Mouse (Mus musculus) skeletal muscle tissue, adult 2 months (tissue): ENCODE measurements at regions not wholly inside any gene's neighbourhood (a gene's known extent, or its start where the extent isn't known, plus 50 kb on each side); places are given as distances from the start of the nearest gene placed in this dataset.

ENCODE experiments used
- DNase-seq: peaks from one replicate; pipeline ENCODE4 v3.0.0-alpha.2; 2012; ENCODE audit warnings: low read depth, low spot score

GRCm38 (mm10) chr11:112886139-112886538 lies 104.1 kb downstream of the Sox9 start:
- DNase-seq = no peak

- no peak for DNase-seq
Observed at GRCm38 (mm10) chr11:112889760-112890159, 107.7 kb downstream of the Sox9 start.

GRCm38 (mm10) chr11:112897597-112897996 lies 115.6 kb downstream of the Sox9 start:
- DNase-seq = no peak

GRCm38 (mm10) chr11:112902618-112903017 lies 120.6 kb downstream of the Sox9 start:
- no peak for DNase-seq

- DNase-seq = no peak
Observed at GRCm38 (mm10) chr11:112910309-112910708, 128.3 kb downstream of the Sox9 start.

- DNase-seq = no peak
Observed at GRCm38 (mm10) chr11:112912875-112913274, 130.9 kb downstream of the Sox9 start.

GRCm38 (mm10) chr11:112916923-112917322 lies 134.9 kb downstream of the Sox9 start:
- DNase-seq = no peak

GRCm38 (mm10) chr11:112920131-112920530 lies 138.1 kb downstream of the Sox9 start:
- no peak for DNase-seq

GRCm38 (mm10) chr11:112924577-112924976 lies 142.6 kb downstream of the Sox9 start:
- DNase-seq = no peak

- DNase-seq = no peak
Observed at GRCm38 (mm10) chr11:112925140-112925539, 143.1 kb downstream of the Sox9 start.

- DNase-seq = peak; percentile 32
Observed at GRCm38 (mm10) chr11:112926330-112927025, 144.5 kb downstream of the Sox9 start.

- peak; percentile 62 for DNase-seq
Observed at GRCm38 (mm10) chr11:112930186-112930808, 148.3 kb downstream of the Sox9 start.

GRCm38 (mm10) chr11:112938035-112938434 lies 156.0 kb downstream of the Sox9 start:
- no peak for DNase-seq

GRCm38 (mm10) chr11:112951421-112951820 lies 169.4 kb downstream of the Sox9 start:
- DNase-seq = no peak

GRCm38 (mm10) chr11:112952356-112952755 lies 170.3 kb downstream of the Sox9 start:
- no peak for DNase-seq

GRCm38 (mm10) chr11:112953491-112953890 lies 171.5 kb downstream of the Sox9 start:
- DNase-seq = no peak

- DNase-seq = peak; percentile 32
Observed at GRCm38 (mm10) chr11:112956748-112957440, 174.9 kb downstream of the Sox9 start.

- DNase-seq = no peak
Observed at GRCm38 (mm10) chr11:112959609-112960008, 177.6 kb downstream of the Sox9 start.

GRCm38 (mm10) chr11:112973286-112973685 lies 191.3 kb downstream of the Sox9 start:
- DNase-seq = no peak

GRCm38 (mm10) chr11:112974893-112975292 lies 192.9 kb downstream of the Sox9 start:
- peak; percentile 21 for DNase-seq

GRCm38 (mm10) chr11:112976914-112977785 lies 195.1 kb downstream of the Sox9 start:
- DNase-seq = no peak

- no peak for DNase-seq
Observed at GRCm38 (mm10) chr11:112978884-112979283, 196.9 kb downstream of the Sox9 start.
